Mouse (Mus musculus): ENCODE results near the gene Gm15097. TPM values are rescaled to one million over a fixed set of nuclear protein-coding genes. Genes with fewer than 3 reads are reported as not detected.

Gene Gm15097
- polyA plus RNA-seq (2012), result not detected in 2 replicates

DNA sequence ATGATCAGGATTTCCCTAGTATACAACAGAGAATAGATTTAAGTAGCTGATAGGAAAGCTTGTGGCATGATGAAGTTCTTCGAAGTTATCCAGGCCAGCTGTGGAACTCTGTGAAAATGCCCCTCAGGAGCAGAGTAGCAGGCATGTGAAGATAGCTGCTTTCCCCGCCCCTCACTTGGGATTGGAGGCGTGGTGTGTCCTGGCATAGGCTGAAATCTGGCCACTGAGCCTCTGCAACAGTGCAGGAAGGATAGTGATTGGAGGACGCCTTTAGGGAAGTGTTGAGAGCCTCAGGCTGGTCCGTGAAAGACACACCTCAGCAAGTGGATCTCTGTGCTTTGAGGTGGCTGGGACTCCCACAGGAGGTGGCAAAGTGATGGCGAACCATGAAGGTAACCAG lies at the start of gene Gm15097:
TSS of gene Gm15097 (plus strand) at position 301 of the 400 bp plus-strand sequence.

Other genes starting within 250 kb of the Gm15097 start
- not detected in 2 replicates for gene Gm10439, start 189.9 kb upstream of the Gm15097 start, polyA plus RNA-seq (2012)
- gene Gm15091, start 157.2 kb downstream of the Gm15097 start, polyA plus RNA-seq (2012), result not detected in 2 replicates

Measured in megakaryocyte-erythroid progenitor cell, adult 5 weeks (primary cell).